Mouse (Mus musculus) cerebellum, postnatal 10 days (tissue): ENCODE measurements around the gene Tmem87b.

ENCODE experiments used
- DNase-seq, 2 experiments: peaks; one replicate each; pipeline ENCODE4 v3.0.0; 2021; ENCODE audit warnings: mixed read lengths in 2 of 2

Gene Tmem87b

DNA sequence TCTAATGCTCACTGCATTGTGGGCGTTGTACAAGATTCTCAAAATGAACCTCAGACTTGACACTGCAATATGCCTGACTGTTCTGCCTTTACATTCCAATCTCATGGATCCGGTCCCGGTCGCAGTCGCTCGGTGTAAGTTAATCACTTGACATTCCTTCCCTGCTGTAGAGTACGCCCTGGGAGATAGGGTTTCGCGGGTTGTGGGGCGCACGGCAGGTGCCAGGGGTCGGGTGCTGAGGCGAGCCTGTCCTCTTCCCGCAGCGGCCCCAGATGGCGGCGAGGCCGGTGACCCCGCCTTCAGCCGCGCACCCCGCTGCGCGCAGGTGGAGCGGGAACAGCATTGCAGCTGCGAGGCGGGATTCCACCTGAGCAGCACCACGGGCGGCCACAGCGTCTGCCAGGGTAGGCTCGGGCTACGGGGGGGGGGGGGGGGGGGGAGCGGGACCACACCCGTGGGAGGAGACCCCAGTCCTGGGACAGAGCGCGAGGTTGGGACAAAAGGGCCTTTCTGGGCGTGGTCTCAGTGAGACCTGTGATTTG lies 74.3 kb downstream of the Tmem87b start:
- peak; percentile 45 to 65 for DNase-seq

DNA sequence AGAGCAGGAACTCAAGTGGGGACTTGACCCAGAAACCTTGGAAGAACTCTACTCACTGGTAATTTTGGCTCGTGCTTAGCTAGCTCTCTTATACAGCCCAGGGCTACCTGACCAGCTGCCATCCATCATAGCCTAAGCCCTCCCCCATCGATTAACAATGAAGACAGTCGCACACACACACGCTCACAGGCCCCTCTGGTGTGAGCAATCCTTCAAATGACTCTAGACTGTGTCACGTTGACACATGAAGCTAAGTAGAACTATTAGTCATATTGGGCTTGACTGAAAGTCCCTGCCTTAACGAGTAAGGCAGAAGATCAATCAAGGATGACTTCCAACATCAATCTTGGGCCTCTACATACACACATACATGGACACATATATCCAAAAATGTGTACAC lies 84.9 kb downstream of the Tmem87b start:
- DNase-seq: no peak

DNA sequence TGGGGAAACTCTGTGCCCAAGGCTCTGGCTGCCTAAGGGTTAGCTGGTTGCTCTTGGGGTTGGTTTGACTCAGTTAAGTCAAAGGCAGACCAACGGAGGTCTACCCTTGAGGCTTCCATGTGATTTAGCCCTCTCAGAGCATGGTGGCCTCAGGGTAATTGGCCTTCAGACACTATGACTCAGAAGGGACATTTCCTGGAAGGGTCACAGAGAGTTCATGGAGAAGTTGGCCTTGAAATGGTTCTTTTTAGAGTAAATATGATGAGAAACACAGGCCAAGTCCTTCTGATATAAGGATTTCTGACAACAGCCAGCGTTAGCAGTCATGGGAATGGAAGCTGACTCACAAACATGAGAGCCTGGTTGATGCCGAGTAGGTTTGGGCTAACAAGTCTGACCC lies 85.7 kb downstream of the Tmem87b start:
- no peak for DNase-seq
